Mouse (Mus musculus) ES-CJ7 (cell line): ENCODE measurements around the gene Osbpl7.

Experiments used
- DNase-seq: peaks from one replicate; pipeline ENCODE4 v3.0.0; 2011; ENCODE audit warnings: low read depth, low spot score

Osbpl7 gene

DNA sequence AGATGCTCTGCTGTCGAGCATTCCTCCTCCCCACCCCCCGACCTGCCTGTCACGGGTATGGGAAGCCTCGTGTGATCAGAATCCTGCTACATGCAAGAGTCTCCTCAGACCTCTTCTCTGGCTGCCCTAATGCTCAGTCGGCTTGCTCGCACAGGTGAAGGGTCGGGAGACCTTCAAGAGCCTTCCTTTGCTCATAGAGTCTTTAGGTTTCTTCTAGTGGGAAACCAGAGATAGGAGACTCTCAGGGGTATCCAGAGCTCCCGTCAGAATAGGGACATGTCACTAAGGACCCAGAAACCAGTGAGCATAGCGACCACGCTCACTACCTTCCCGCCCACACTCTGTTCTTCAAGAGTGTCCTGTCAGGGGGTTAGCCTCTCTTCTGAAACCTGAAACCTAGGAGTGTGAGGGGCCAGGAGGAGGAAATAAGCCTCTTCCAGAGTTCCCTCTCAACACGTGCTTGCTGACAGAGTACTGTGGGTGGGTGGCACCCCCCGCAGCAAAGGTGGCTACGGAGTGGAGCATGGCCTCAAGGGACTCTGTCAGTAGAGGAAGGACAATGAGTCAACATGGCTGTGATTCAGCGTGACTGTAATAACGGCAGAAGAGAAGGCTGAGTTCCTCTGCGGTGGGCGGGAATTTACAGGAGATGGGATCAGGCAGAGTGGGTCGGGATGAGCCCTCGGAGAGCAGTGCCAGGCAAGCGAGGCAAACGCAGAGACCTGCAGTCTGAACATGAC lies 33.1 kb downstream of the Osbpl7 start:
- DNase-seq: no peak

DNA sequence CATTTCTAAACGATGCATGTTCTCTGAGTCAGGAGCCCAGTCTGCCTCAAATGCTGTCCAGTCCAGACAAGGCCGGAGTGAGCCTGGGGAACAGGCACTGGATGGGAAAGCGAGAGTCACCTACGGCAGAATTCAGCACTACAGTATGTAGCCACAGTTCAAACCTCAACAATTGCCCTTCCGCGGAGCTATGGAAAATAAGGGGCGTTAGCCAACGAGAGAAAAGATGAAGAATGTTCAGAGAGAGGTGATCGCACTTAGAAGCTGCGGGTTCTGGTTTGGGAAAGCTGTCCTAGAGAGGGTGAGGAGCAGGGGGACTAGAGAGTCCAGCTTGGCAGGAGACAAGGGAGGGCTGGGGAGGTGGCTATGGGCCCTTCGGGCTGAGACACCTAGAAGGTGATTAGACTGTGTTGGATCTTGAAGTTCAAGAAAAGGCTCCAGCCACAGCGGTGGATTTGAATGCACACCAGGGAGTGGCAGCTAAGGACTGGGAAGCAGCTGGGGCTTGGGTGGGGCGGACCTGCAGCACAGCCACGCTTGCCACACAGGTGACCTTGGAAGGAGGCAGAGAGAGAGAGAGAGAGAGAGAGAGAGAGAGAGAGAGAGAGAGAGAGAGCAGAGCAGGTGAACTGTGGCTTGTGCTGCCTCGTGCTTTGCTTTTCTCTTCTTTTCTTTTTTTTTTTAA lies 34.5 kb downstream of the Osbpl7 start:
- peak; percentile 77 for DNase-seq

DNA sequence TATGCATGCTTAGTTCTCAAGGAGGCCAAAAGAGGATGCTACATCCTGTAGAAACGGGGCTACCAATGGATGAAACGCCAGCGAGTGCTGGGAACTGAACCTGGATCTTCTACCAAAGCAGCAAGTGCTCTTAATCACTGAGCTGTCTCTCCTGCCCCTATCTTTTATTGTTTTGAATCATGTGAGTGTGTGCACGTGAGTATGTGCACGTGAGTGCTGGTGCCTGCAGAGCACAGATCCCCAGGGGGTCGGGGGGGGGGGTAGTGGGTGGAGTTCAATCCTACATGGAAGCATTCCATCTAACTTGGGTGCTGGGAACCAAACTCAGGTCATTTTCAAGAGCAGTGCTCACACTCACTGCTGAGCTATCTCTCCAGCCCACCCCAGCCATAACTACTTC lies 35.9 kb downstream of the Osbpl7 start:
- DNase-seq: no peak

DNA sequence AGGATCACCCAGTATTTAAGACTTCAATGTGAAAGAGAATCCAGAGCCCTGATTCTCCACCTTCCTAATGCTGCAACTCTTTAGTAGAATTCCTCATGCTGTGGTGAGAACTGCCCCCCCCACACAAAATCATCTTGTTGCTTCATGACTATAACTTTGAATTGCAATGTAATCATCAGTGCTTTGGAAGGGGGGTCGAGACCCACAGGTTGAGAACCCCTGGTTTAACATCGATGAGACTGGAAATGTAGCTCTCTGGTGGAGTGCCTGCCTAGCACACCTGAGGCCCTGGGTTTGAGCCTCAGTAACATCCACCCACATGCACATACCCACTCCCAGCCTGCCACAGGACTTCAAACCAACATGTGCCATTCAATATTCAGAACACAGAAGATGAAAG lies 44.2 kb downstream of the Osbpl7 start:
- no peak for DNase-seq

DNA sequence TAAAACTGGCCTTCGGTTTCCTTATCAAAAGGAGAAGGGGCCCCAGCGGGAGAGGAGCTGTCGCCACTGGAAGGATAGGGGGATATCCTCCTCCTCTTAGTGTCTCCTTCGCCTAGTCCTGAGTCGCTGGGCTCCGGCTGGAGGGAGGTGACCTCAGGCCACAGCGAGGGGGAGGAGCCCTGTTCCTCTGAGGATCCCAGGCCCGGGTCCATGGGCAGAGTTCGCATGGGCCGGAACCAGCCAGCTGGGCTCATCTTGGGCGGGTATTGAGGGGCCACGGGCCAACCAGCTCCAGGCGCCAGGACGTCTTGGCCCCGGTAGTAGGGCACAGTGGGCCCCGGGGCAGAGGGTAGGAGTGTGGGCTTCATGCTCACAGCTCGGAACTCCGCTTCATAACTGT lies 48.4 kb downstream of the Osbpl7 start:
- no peak for DNase-seq

DNA sequence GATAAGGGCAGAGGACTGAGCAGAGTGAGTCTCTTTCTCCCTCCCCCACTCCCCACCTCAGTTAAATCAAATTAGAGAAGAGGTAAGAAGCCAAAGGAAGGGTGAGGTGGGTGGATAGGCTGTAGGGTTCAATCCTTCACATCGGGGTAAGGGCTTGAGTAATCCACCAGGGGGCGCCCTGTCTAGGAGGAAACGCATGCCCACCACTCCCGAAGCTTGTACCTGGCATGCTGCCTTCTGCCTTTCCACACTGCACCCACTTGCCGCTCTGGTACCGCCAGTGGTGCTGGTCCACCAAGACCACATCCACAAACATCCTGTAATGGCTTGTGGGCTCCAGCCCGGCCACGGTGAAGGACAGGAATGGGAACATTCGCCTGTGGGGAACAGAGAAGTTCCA lies 51.3 kb downstream of the Osbpl7 start:
- peak; percentile 67 for DNase-seq

DNA sequence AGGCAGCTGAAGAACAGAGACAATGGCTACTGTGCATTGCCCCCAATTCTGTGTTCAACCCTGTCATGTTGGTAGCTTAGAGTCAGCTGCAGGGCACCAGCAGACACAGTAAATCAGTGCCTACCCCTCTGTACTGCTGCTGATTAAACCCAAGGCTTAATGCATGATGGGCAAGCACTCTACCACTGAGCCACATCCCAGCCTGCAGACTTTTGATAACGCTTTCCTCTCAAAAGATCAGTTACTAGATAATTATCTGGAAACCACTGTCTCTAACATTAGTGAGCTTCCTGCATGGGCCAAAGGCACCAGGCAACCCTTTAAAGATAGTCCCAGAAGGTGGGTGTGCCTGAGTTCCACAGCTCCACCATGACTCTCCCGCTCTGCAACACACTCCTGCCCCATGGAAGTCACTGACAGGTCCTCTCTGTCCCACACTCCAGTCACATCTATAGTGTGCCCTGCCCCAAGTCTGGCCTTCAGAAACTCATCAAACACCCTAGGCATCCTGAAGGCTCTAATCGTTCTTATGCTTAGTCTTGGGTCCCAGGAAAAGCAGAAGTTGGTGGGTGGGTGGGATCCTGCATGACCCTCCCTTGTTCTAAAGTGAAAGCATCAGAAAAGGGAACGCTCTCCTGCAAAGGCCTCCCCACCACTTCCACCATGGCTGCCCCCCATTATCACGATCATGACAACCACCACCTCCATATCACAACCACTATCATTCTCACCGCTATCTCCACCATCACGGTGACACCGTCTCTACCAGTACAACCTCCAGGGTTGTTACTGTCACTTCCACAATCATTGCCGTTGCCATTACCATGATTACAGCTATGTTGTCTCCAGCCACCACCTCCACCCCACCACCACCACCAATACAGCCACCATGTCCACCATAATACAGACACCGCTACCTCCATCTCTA lies 53.0 kb downstream of the Osbpl7 start:
- DNase-seq: no peak

DNA sequence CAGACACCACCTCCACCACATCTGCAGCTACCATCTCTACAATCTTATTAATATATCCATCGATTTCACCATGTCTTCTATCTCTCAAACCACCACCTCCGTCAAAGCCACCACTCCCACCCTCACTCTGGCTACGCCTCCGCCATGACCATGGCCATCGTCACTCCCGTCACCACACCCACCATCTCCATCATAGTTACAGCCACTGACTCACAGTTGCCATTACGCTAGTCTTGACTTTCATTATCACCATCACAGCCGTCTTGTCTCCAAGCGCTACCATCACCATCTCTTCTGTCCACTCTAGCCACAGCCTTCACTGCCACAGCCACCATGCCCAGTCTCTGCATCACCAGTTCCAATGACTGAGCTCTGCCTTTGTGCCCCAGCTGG lies 53.7 kb downstream of the Osbpl7 start:
- DNase-seq: no peak

DNA sequence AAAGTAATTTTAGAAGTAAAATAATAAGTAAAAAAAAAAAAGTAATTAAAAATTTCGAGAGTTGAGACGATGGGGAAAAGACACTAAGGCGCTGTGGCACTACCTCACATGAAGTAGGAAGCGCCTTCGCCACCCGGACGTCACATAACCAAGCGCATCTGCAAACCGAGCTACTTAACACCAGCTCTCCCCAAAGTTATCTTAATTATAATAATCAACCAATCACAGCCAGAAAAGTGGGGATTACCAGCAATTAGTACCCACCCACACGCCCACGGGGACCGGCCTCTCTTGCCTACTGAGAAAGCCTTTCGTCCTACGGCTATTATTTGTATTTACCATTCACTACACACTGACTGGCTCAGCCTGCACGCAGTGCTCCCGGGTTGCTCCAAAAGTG lies 58.5 kb downstream of the Osbpl7 start:
- DNase-seq: no peak

DNA sequence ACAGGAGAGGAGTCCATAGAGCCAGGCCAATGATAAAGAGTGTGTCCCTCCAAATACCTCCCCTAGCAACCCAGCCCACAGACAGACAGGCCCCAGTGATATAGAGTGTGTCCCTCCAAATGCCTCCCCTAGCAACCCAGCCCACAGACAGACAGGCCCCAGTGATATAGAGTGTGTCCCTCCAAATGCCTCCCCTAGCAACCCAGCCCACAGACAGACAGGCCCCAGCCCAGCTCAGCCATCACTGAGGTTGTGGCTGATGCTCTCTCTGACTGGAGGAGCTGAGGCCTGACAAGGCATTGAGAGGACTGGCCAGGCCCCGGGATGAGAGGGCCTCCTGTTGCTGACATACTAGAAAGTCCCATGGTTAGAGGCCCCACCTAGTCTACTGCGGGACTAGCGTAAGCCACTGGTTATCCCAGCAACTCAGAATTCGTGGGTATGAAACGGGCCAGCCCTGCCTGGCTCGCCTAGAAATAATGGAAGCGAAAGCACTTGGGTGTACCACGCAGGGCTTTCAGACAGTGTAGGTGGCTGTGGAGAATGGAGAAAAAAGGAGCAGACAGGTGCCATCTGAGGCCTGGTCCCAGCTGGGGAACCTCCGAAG lies 62.2 kb downstream of the Osbpl7 start:
- no peak for DNase-seq

DNA sequence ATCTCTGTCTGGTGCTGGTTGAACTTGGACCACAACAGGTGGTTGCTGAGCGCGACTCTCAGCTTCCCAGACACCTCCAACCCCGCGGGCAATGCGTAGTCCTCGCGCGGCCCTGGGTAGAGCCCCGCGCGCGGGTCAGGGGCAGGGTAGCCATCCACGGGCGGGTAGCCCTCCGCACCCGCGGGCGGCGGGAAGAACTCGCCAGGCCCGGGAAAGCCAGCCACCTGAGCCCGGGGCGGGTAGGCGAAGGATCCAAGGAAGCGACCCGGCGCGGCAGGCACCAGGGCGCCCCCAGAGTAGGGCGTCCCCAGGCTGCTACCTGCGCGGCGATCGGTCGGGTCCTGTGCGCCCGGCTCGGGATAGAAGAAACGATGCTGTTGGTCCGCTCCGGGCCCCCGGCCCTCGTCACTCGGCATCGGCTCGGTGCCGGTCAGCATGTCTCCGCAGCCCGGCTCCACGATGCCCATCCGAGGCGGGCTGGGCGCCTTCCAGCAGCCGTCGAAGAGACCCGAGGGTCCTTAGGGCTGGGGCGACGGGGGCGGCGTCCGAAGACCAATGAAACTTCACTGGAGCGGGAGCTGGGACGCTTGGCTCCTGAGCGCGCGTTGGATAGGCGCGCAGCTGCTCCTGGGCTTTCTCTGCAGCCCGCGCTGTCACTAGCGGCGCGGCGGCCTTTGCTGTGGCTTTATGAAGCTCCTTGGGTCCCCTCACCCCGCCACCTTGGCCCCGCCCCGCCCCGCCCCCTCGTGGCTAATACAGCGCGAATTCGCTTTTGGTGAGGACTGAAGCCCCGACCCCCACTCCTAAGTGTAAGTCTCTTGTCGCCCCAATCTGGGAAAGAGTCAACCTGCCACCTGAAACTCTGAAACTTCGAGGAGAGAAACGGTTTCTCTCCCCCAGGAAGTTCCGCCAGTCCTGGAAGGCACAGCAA lies 64.5 kb downstream of the Osbpl7 start, which contains the start of gene Tbx21:
TSS of gene Tbx21 (minus strand) at position 661 of the 931 bp plus-strand sequence.
- peak; percentile 55 for DNase-seq

DNA sequence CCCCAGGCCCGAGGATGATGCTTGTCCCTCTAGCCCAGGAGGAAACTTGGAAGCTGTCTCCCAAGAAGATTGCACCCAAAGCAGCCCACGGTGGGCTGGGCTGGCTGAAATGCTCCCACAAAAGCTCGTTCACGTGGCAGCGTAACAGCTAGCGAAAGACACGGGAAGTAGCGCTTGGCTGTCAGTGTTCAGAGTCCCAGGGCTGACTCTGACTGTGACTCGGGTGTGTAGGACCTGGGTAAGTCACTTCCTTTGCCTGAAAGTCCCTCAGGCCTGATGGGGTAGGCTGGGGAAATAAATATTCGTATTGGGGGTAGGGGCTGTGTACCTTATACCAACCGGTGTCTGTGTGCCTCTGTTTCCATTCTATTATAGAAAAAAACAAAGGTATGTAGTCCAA lies 65.4 kb downstream of the Osbpl7 start:
- DNase-seq: no peak
